Mouse (Mus musculus): ENCODE data around the gene Dlec1. TPM values are rescaled to one million over a fixed set of nuclear protein-coding genes. Genes with fewer than 3 reads are reported as not detected.
A peak's percentile ranks its signal among the peaks of the same experiment; 100 is the strongest.

Dlec1 gene
- polyA plus RNA-seq, 1 experiment, result 0.40 TPM

DNA sequence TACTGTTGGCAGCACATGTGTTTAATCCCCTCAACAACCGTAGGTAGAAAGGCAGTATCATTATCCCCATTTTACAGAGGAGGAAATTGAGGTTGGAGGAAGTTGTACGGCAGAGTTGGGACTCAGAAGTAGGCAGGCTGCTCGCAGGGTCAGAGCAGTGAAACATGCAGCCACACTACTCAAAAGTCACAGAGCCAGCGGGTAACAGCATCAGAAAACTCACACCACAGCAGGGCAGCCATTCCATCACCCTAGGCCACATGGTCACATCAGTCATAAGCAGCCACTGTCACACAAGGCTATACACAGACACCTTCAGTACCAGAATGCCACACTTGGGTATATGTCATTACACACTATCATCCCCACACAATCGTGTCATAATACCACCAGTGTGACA is 15.0 kb upstream of the Dlec1 start:
- WGBS, result 65% methylated on average over 5 of the region's 5 CpGs
- DNase-seq (ENCODE audit: low read depth, low spot score), result no peak

GRCm38 (mm10) chr9:119088148-119088801 is 14.0 kb upstream of the Dlec1 start:
- DNase-seq (ENCODE audit: low read depth, low spot score), result peak; percentile 84
- 1% methylated on average over 24 of the region's 24 CpGs for WGBS

- WGBS, result 80% methylated on average over 7 of the region's 7 CpGs
Measured at GRCm38 (mm10) chr9:119089437-119089836, 12.8 kb upstream of the Dlec1 start.

GRCm38 (mm10) chr9:119090462-119090861 is 11.8 kb upstream of the Dlec1 start:
- no peak for DNase-seq (ENCODE audit: low read depth, low spot score)
- WGBS, result 88% methylated on average over 5 of the region's 5 CpGs

More at GRCm38 (mm10) chr9:119089437-119089836, 12.8 kb upstream of the Dlec1 start:
- DNase-seq (ENCODE audit: low read depth, low spot score), result no peak

DNA sequence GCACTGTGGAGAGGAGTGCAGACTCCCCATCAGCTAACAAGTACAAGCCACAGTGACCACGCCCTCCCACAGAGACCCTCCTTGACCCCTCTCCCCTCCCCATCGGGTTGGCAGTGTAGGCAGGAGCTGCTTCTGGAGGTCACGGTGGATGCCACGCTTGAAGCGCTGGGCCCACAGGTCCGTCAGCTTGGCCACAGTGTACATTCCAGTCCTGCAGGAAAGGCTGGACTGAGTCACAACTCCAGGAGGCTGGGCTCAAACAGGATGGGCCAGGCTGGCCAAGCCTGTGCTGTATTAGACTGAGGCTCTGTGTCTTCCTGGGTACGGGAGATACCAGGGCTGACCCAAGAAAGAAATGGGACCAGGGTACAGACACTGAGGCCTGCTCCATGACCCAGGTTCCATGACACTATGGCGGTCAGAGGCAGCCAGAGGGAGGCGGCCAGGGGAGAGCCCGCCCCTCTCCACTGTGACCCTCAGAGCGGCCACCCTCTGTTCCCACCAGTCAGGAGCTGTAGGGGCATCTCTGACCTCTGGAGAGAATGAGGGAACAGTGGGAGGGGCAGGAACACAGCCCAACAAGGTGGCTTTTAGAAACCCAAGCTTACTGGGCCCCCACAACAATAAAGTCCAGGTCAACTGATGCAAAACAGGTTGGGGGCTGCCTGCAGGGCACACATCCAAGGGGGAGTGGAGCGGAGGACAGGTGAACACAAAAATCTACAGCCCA is 10.5 kb upstream of the Dlec1 start:
- WGBS, result 63% methylated on average over 12 of the region's 12 CpGs
- DNase-seq (ENCODE audit: low read depth, low spot score), result no peak

DNA sequence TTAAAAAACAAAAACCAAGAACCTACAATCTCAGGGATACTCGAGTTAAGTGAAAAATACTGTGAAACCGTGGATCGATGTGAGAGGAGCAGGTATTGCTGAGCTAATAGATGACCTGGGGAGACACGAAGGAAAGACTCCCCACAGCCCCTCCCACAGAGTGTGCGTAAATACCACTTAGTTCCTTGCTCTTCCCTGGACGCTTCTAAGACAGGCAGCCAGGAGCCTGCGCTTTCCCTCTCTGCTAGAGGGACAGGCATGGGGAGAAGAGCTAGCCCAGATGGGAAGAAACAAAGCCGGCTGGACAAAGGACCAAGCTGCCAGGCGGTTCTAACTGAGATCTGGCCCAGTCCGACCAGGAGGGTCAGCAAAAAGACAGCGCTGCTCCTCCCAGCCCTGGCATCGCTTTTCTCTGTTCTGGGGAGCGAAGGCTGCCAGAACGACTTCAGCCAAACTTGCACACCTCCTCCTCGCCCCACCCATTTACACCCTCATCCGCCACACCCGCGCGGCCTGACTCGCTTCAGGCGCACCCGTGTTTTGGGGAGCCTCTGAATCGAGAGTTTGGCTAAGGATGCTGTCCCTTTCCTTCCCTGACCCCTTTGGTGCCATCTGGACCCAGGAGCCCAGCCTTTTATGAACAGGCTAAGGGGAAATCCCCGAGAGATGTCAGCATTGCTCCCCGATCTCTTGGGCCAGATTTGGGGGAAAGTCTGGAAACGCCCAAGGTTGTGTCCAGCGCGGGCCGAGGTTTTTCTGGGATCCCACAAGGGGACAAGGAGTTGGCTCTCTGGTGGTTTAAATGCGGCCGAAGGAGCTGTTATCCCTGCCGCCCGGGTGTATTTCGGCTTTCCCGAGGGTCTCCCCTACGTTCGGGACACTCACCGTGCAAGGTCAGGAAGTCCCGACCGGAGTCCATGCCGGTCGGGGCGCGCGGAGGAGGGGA is 9.5 kb upstream of the Dlec1 start:
- 3% methylated on average over 45 of the region's 45 CpGs for WGBS
- DNase-seq (ENCODE audit: low read depth, low spot score), result no peak

DNA sequence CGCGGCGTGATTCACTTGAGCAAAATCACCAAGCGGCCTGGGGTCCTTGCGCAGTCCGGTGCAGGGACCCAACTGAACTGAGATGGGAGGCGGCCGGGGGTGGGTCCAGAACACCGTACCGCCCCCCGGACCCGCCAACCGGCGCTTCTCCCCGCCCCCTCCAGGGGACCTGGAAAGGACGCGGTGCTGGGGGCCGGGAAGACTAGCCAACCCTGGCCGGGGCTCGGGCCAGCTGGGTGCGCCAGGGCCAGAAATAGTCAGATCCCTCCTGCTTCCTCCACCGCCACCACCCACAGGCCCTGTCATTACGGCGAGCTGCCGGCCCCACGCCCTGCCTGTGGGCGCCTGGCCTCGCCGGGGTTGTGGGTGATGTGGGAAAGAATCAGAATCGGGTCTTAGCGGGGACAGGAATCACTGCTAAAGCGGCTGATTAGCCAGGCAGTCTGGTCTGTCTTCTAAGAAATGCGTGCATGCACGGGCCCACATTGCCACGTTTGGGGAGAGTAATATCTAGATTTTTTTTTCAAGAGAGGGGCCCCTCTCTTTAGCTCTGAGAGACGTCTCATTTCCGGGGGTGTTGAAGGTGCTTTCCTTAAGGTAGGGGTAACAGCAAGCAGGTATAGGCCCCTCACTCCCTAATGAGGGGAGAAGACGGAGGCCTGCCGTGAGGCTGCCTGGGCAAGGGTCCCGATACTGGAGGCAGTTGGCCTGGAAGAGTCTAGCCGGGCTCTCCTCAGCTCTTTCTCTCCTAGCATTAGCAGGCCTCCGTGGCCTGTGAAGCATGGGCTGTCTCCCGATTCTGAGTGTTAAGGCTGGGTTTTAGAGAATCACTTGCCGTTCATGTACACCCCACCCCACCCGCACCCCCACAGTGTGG is 8.6 kb upstream of the Dlec1 start, which contains the start of gene Plcd1:
Gene Plcd1, minus strand, starts transcription at position 84 of the 877 bp plus-strand sequence.
- WGBS, result 19% methylated on average over 45 of the region's 45 CpGs
- no peak for DNase-seq (ENCODE audit: low read depth, low spot score)

GRCm38 (mm10) chr9:119094462-119095109 is 7.7 kb upstream of the Dlec1 start:
- WGBS, result 85% methylated on average over 13 of the region's 13 CpGs
- no peak for DNase-seq (ENCODE audit: low read depth, low spot score)

DNA sequence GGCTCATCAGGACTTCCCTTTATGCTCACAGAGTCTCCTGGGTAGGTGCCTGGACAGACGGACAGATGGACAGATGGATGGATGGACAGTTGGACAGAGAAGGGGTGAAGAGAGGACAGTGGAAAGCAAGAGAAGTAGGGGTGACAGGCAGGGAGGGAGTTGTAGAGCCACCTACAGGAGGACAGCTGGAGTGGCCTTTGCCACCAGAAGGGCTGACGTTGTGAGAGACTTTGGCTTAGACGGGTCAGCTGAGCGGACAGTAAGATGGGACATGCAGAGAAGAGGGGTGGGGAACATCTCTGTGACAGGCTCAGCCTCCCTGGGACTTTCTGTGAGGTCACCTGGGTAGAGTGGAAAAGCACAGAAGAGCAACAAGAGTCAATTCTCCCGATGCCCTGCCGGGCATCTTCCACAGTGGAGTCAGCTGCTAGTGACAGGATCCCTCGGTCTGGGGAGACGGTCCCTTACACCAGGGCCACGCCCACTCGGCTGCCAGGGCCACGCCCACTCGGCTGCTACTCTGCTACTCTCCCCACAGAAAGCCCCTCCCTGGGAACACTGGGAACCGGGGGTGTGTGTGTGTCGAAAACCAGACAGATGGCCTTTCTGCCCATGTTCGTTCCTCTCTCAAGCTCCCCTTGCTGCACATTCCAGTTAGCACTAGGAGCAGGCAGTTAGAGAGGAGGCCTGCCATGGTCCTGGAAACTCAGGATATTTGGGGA is 1.9 kb upstream of the Dlec1 start:
- DNase-seq (ENCODE audit: low read depth, low spot score), result no peak

GRCm38 (mm10) chr9:119102783-119103113 is 470 bp downstream of the Dlec1 start:
- 3% methylated on average over 19 of the region's 19 CpGs for WGBS
- no peak for DNase-seq (ENCODE audit: low read depth, low spot score)

More for the DNA sequence above, 1.9 kb upstream of the Dlec1 start:
- 19% methylated on average over 15 of the region's 15 CpGs for WGBS

DNA sequence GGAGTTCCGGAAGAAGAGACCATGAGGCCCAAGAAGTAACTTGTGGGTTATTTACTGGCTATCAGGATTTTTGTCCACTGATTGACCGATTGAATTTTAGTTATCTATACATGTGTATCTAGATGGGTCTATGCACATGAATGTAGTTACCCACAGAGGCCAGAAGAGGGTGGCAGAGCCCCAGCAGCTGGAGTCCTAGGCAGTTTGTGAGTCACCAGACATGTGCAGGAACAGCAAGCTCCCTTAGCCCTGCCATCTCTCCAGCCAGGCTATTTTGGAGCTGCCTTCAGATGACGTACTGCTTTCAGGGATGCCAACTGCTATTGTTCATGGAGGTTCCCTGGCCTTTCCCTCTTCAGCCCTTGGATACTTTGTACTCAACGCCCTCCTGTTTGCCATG is 5.3 kb downstream of the Dlec1 start:
- no peak for DNase-seq (ENCODE audit: low read depth, low spot score)
- WGBS, result 91% methylated on average over 4 of the region's 4 CpGs

GRCm38 (mm10) chr9:119109685-119110353 is 7.5 kb downstream of the Dlec1 start:
- no peak for DNase-seq (ENCODE audit: low read depth, low spot score)
- WGBS, result 71% methylated on average over 12 of the region's 12 CpGs

DNA sequence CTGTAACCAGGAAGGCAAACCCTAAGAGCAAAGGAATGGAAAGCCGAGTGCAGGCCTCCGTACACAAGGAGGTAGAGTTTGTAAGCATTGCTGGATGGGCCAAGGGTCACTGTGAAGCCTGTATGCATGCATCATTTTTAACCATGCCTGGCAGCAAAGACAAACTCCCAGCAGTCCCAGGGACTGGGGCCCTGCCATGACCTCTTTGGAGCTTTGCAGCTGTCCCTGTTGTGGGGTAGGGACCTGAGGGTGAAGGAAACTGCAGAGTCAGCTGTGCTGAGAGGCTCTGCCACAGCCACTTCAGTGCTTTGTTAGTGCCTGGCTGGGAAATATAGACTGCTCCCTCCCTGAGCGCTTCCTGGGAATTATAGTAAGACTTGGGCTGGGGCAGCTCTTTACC is 8.4 kb downstream of the Dlec1 start:
- 62% methylated on average over 3 of the region's 3 CpGs for WGBS
- no peak for DNase-seq (ENCODE audit: low read depth, low spot score)

DNA sequence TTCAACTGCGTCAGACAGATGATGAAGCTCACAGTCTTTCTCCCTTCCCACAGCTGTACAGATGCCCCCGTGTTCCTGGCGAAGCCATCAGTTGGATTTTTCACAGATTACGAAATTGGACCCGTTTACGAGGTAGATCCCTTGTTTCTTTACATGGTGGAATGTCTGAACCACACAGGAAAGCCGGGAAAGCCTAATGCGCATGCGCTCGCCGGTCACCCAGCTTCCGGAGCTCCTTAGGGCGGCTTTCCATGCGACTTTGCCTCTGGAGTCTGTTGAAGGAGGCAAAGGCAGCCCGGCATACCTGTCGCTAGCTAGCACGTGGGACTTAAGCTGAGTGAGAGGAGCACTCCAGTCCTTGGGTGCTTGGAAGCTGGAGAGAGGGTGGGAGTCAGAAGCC is 12.6 kb downstream of the Dlec1 start:
- DNase-seq (ENCODE audit: low read depth, low spot score), result no peak
- 78% methylated on average over 17 of the region's 17 CpGs for WGBS

GRCm38 (mm10) chr9:119119409-119120167 is 17.3 kb downstream of the Dlec1 start:
- no peak for DNase-seq (ENCODE audit: low read depth, low spot score)
- 79% methylated on average over 19 of the region's 19 CpGs for WGBS

GRCm38 (mm10) chr9:119120168-119120560 is 17.9 kb downstream of the Dlec1 start:
- WGBS, result 48% methylated on average over 3 of the region's 3 CpGs
- no peak for DNase-seq (ENCODE audit: low read depth, low spot score)

All from large intestine, adult 2 months (tissue).